Mouse (Mus musculus): ENCODE data around the gene Fgfr2. TPM values are rescaled to one million over a fixed set of nuclear protein-coding genes. Genes with fewer than 3 reads are reported as not detected.

Fgfr2 gene
- polyA plus RNA-seq, 1 experiment from 2014 or later = 81.1 TPM

- no peak overlapping the region for H3K4me3 ChIP-seq
- no peaks in the 10 kb centered on the region for H3K9me3 ChIP-seq (replicated peaks)
- H3K4me2 ChIP-seq (replicated peaks) = no peak overlapping the region
- 0 out of 2 replicates have a peak, but pooled peaks cover 3% of the 10 kb centered on the region for H3K27me3 ChIP-seq
- H3K4me1 ChIP-seq = peaks cover 21% of the 10 kb centered on the region
- no peak for ATAC-seq (ENCODE audit: low FRiP score)
- no peak overlapping the region for H3K27ac ChIP-seq
- H3K9ac ChIP-seq = no peak overlapping the region
- no peaks in the 10 kb centered on the region for H3K36me3 ChIP-seq
- WGBS = 27% methylated on average over 4 of the region's 4 CpGs
Measured at GRCm38 (mm10) chr7:130216272-130216671, 2906.9 kb downstream of the Fgfr2 start.

- Histone ChIP-seq H3K4me2 (replicated peaks) (no peak overlapping the region), H3K27ac (no peak overlapping the region), H3K4me3 (no peak overlapping the region), H3K27me3 (0 out of 2 replicates have a peak, but pooled peaks cover 3% of the 10 kb centered on the region), H3K9ac (no peak overlapping the region), H3K4me1 (peaks cover 21% of the 10 kb centered on the region), H3K36me3 (no peaks in the 10 kb centered on the region), H3K9me3 (replicated peaks) (no peaks in the 10 kb centered on the region)
- ATAC-seq (ENCODE audit: low FRiP score) = peak; percentile 85
- 49% methylated on average over 21 of the region's 21 CpGs for WGBS
Measured at GRCm38 (mm10) chr7:130215348-130216252, 2907.6 kb downstream of the Fgfr2 start.

GRCm38 (mm10) chr7:130213156-130213555 is 2910.0 kb downstream of the Fgfr2 start:
- 84% methylated on average over 5 of the region's 5 CpGs for WGBS
- Histone ChIP-seq H3K4me3 (no peak overlapping the region), H3K27me3 (0 out of 2 replicates have a peak, but pooled peaks cover 3% of the 10 kb centered on the region), H3K27ac (no peak overlapping the region), H3K9ac (no peak overlapping the region), H3K9me3 (replicated peaks) (no peaks in the 10 kb centered on the region), H3K36me3 (no peaks in the 10 kb centered on the region), H3K4me1 (peaks cover 42% of the 10 kb centered on the region), H3K4me2 (replicated peaks) (no peak overlapping the region)
- ATAC-seq (ENCODE audit: low FRiP score) = no peak

GRCm38 (mm10) chr7:130211411-130211810 is 2911.7 kb downstream of the Fgfr2 start:
- H3K4me1 ChIP-seq = peaks cover 54% of the 10 kb centered on the region
- H3K27me3 ChIP-seq = 0 out of 2 replicates have a peak, but pooled peaks cover 3% of the 10 kb centered on the region
- no peak overlapping the region for H3K4me3 ChIP-seq
- no peak for ATAC-seq (ENCODE audit: low FRiP score)
- H3K27ac ChIP-seq = no peak overlapping the region
- H3K36me3 ChIP-seq = no peaks in the 10 kb centered on the region
- H3K4me2 ChIP-seq (replicated peaks) = no peak overlapping the region
- H3K9me3 ChIP-seq (replicated peaks) = no peaks in the 10 kb centered on the region
- H3K9ac ChIP-seq = no peak overlapping the region
- 78% methylated on average over 5 of the region's 5 CpGs for WGBS

GRCm38 (mm10) chr7:130208601-130209000 is 2914.5 kb downstream of the Fgfr2 start:
- WGBS = 46% methylated on average over 4 of the region's 4 CpGs

GRCm38 (mm10) chr7:130206181-130206582 is 2917.0 kb downstream of the Fgfr2 start:
- Histone ChIP-seq H3K27ac (peak overlapping the region; percentile 52; the same call in 1 of the 2 replicates), H3K36me3 (no peaks in the 10 kb centered on the region), H3K9me3 (replicated peaks) (no peaks in the 10 kb centered on the region), H3K4me1 (peaks cover 48% of the 10 kb centered on the region), H3K27me3 (no peaks in the 10 kb centered on the region), H3K9ac (no peak overlapping the region), H3K4me3 (no peak overlapping the region), H3K4me2 (replicated peaks) (no peak overlapping the region)
- no peak for ATAC-seq (ENCODE audit: low FRiP score)
- 29% methylated on average over 6 of the region's 6 CpGs for WGBS

More at GRCm38 (mm10) chr7:130208601-130209000, 2914.5 kb downstream of the Fgfr2 start:
- no peak overlapping the region for H3K27ac ChIP-seq
- no peaks in the 10 kb centered on the region for H3K36me3 ChIP-seq
- peaks cover 48% of the 10 kb centered on the region for H3K4me1 ChIP-seq
- no peaks in the 10 kb centered on the region for H3K27me3 ChIP-seq
- H3K4me3 ChIP-seq = no peak overlapping the region
- no peak overlapping the region for H3K9ac ChIP-seq
- H3K9me3 ChIP-seq (replicated peaks) = no peaks in the 10 kb centered on the region
- no peak overlapping the region for H3K4me2 ChIP-seq (replicated peaks)
- no peak for ATAC-seq (ENCODE audit: low FRiP score)

GRCm38 (mm10) chr7:130205140-130205539 is 2918.0 kb downstream of the Fgfr2 start:
- Histone ChIP-seq H3K36me3 (no peaks in the 10 kb centered on the region), H3K27me3 (no peaks in the 10 kb centered on the region), H3K4me2 (replicated peaks) (no peak overlapping the region), H3K27ac (0 out of 2 replicates have a peak overlapping the region, but pooled peaks have one; percentile 12), H3K4me3 (no peak overlapping the region), H3K9ac (no peak overlapping the region), H3K9me3 (replicated peaks) (no peaks in the 10 kb centered on the region), H3K4me1 (peaks cover 42% of the 10 kb centered on the region)
- no peak for ATAC-seq (ENCODE audit: low FRiP score)
- 78% methylated on average over 7 of the region's 7 CpGs for WGBS

GRCm38 (mm10) chr7:130201020-130201419 is 2922.1 kb downstream of the Fgfr2 start:
- Histone ChIP-seq H3K27me3 (no peaks in the 10 kb centered on the region), H3K27ac (no peak overlapping the region), H3K9ac (no peak overlapping the region), H3K4me1 (peaks cover 7% of the 10 kb centered on the region), H3K9me3 (replicated peaks) (no peaks in the 10 kb centered on the region), H3K4me3 (no peak overlapping the region), H3K4me2 (replicated peaks) (no peak overlapping the region), H3K36me3 (peaks cover 14% of the 10 kb centered on the region; the same call in 1 of the 2 replicates)
- no peak for ATAC-seq (ENCODE audit: low FRiP score)
- WGBS = 83% methylated on average over 8 of the region's 8 CpGs

GRCm38 (mm10) chr7:130199951-130200350 is 2923.2 kb downstream of the Fgfr2 start:
- Histone ChIP-seq H3K27me3 (no peaks in the 10 kb centered on the region), H3K4me3 (no peak overlapping the region), H3K4me2 (replicated peaks) (no peak overlapping the region), H3K27ac (no peak overlapping the region), H3K4me1 (no peaks in the 10 kb centered on the region; the same call in 1 of the 2 replicates), H3K36me3 (peaks cover 14% of the 10 kb centered on the region; the same call in 1 of the 2 replicates), H3K9me3 (replicated peaks) (no peaks in the 10 kb centered on the region), H3K9ac (no peak overlapping the region)
- 87% methylated on average over 9 of the region's 9 CpGs for WGBS
- no peak for ATAC-seq (ENCODE audit: low FRiP score)

GRCm38 (mm10) chr7:130199317-130199716 is 2923.8 kb downstream of the Fgfr2 start:
- Histone ChIP-seq H3K27me3 (no peaks in the 10 kb centered on the region), H3K9me3 (replicated peaks) (no peaks in the 10 kb centered on the region), H3K4me3 (no peak overlapping the region), H3K4me1 (no peaks in the 10 kb centered on the region; the same call in 1 of the 2 replicates), H3K27ac (no peak overlapping the region), H3K36me3 (peaks cover 14% of the 10 kb centered on the region; the same call in 1 of the 2 replicates), H3K9ac (no peak overlapping the region), H3K4me2 (replicated peaks) (no peak overlapping the region)
- no peak for ATAC-seq (ENCODE audit: low FRiP score)
- WGBS = 86% methylated on average over 5 of the region's 5 CpGs

- 96% methylated on average over 2 of the region's 2 CpGs for WGBS
- H3K4me3 ChIP-seq = no peak overlapping the region
- no peak for ATAC-seq (ENCODE audit: low FRiP score)
- no peak overlapping the region for H3K4me2 ChIP-seq (replicated peaks)
- H3K4me1 ChIP-seq = no peaks in the 10 kb centered on the region; the same call in 1 of the 2 replicates
- H3K27me3 ChIP-seq = no peaks in the 10 kb centered on the region
- H3K9me3 ChIP-seq (replicated peaks) = no peaks in the 10 kb centered on the region
- peaks cover 18% of the 10 kb centered on the region; the same call in 1 of the 2 replicates for H3K36me3 ChIP-seq
- no peak overlapping the region for H3K27ac ChIP-seq
- H3K9ac ChIP-seq = no peak overlapping the region
Measured at GRCm38 (mm10) chr7:130195081-130195480, 2928.1 kb downstream of the Fgfr2 start.

GRCm38 (mm10) chr7:130190329-130190975 is 2932.7 kb downstream of the Fgfr2 start:
- Histone ChIP-seq H3K36me3 (peaks cover 19% of the 10 kb centered on the region), H3K27me3 (no peaks in the 10 kb centered on the region), H3K4me1 (no peaks in the 10 kb centered on the region; the same call in 1 of the 2 replicates), H3K4me2 (replicated peaks) (no peak overlapping the region), H3K4me3 (no peak overlapping the region), H3K9me3 (replicated peaks) (no peaks in the 10 kb centered on the region), H3K9ac (no peak overlapping the region), H3K27ac (no peak overlapping the region)
- 66% methylated on average over 15 of the region's 15 CpGs for WGBS
- ATAC-seq (ENCODE audit: low FRiP score) = no peak

Measured in hindbrain, embryonic 12.5 days (tissue).